Mouse (Mus musculus) spleen, adult 2 months (tissue): ENCODE results near the gene Zfp942. TPM values are rescaled to one million over a fixed set of nuclear protein-coding genes. Genes with fewer than 3 reads are reported as not detected.
"Not testable (repeated sequence)": the region's sequence is repeated elsewhere in the genome, so short reads cannot be mapped to it uniquely, and the experiment has no call there.

ENCODE experiments used
- DNase-seq, 2 experiments: peaks; one replicate each; pipeline versions ENCODE4 v3.0.0 to v3.0.0-alpha.2; 2012 to 2021; ENCODE audit warnings: low spot score in 2 of 2, low read depth in 1 of 2
- H3K27ac ChIP-seq: fragments of 200-500 bp; 2 replicates; pipeline ENCODE4 v1.5.1; 2012; ENCODE audit warnings: low read length, inconsistent platforms; ENCODE audit not compliant: insufficient read depth
- H3K27me3 ChIP-seq: fragments of 200-500 bp; 2 replicates; pipeline ENCODE4 v1.6.1; 2012; ENCODE audit warnings: mild to moderate bottlenecking, moderate library complexity, low read length, inconsistent platforms; ENCODE audit not compliant: control insufficient read depth, insufficient read depth
- H3K36me3 ChIP-seq: fragments of 200-500 bp; 2 replicates; pipeline ENCODE4 v1.6.1; 2012; ENCODE audit warnings: mild to moderate bottlenecking, low read length, inconsistent platforms; ENCODE audit not compliant: control insufficient read depth, insufficient read depth
- H3K4me1 ChIP-seq: fragments of 200-500 bp; 2 replicates; pipeline ENCODE4 v1.6.1; 2011; ENCODE audit warnings: inconsistent platforms; ENCODE audit not compliant: control insufficient read depth, insufficient read depth, insufficient read length
- H3K4me3 ChIP-seq: fragments of 200-500 bp; 2 replicates; pipeline ENCODE4 v1.5.1; 2011; ENCODE audit warnings: mild to moderate bottlenecking, inconsistent platforms; ENCODE audit not compliant: insufficient read depth, insufficient read length; ENCODE audit errors: extremely low read depth
- CTCF ChIP-seq: fragments of 200-500 bp; IDR thresholded peaks from 2 replicates; pipeline ENCODE4 v1.5.1; 2011; ENCODE audit warnings: mild to moderate bottlenecking, inconsistent platforms; ENCODE audit not compliant: insufficient read depth, insufficient read length, insufficient replicate concordance; ENCODE audit errors: extremely low read depth
- POLR2A ChIP-seq: fragments of 200-500 bp; IDR thresholded peaks from 2 replicates; pipeline ENCODE4 v1.6.1; 2011; ENCODE audit warnings: low read depth, low read length, inconsistent platforms
- WGBS: fragments of 180-500 bp; shearing (Covaris S2); methylation state at CpG from one replicate; pipeline ENCODE4 v1.1.7; 2018; 5-methylcytosine and 5-hydroxymethylcytosine counted together
- polyA plus RNA-seq: library from polyadenylated mRNA; depleted of rRNA; stranded (reverse); fragments of >200 nt; gene quantifications from 2 replicates; pipeline ENCODE4 v1.2.3, GENCODE M21; 2012; rRNA removed

Zfp942 gene
- 1.1 and 1.3 TPM in 2 replicates for polyA plus RNA-seq

DNA sequence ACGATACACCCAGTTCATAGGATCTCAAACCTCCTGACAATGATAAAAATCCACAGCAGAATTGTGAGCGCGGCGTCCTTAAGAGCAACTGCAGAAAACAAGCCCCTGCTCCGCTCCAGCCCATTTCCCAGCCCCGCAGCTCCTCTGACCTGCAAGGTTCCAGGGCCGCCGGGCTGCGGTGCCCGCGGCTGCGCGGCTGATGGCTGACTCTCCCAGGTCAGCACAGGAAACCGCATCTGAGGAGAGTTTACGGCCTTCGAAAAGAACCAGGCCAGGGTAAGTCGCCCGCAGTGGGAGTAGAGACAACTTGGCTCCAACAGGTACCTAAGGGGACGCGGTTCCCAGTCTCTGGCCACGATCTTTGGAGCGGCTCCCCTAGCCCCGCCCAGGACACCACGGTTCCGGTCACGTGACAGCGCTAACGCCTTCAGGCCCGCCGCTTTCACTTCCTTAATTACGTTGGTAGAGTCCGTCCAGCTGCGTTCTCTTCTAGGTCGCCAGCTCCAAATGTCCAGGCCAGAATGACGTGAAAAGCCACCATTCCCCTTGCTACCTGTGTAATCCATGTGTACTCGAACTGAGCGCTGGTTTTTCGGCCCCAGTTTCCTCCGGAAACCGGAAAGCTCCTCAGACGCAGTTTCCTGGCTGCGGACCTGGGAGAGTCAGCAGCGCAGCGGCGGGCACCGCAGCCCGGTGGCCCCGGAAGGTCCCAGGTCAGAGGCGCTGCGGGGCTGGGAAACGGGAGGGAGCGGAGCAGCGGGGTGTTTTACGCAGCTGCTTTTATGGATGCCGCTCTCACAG is at the start of gene Zfp942, which contains the start of gene Zfp943:
Zfp942 (minus strand) TSS at position 358 of the 801 bp plus-strand sequence.
Zfp943 (plus strand) TSS at position 446 of the 801 bp plus-strand sequence.
- Histone ChIP-seq H3K4me3 (peak within 1 kb of the TSS; percentile 87), H3K27ac (peak within 1 kb of the TSS; percentile 95)
- not testable (repeated sequence) for H3K36me3 ChIP-seq, H3K27me3 ChIP-seq, H3K4me1 ChIP-seq
- under 1% methylated on average over 45 of the region's 55 CpGs for WGBS
- DNase-seq: peak; percentile 52 to 63

GRCm38 (mm10) chr17:21963302-21963701 is 1.0 kb upstream of the Zfp942 start:
- TF ChIP-seq POLR2A: no peak
- no peak for TF ChIP-seq CTCF
- DNase-seq: no peak
- Histone ChIP-seq H3K4me3 (peak overlapping the region; percentile 27; the same call in 1 of the 2 replicates), H3K27ac (no peak overlapping the region), H3K27me3 (no peaks in the 10 kb centered on the region), H3K36me3 (no peaks in the 10 kb centered on the region), H3K4me1 (peaks cover 2% of the 10 kb centered on the region; the same call in 1 of the 2 replicates)
- WGBS: 21% methylated on average over 4 of the region's 4 CpGs

- not testable (repeated sequence) for H3K27ac ChIP-seq, H3K4me1 ChIP-seq, H3K27me3 ChIP-seq, H3K36me3 ChIP-seq
- DNase-seq: peak; percentile 14 to 46
- peak within 1 kb of the TSS; percentile 53 for H3K4me3 ChIP-seq
- WGBS: under 1% methylated on average over 24 of the region's 24 CpGs
Observed at GRCm38 (mm10) chr17:21909456-21910052, 52.7 kb downstream of the Zfp942 start, which contains the start of gene Zfp995. TSS of gene Zfp995 (minus strand) at chr17:21909926.

- Histone ChIP-seq H3K4me3 (peak overlapping the region; percentile 53), H3K36me3 (no peaks in the 10 kb centered on the region), H3K4me1 (no peaks in the 10 kb centered on the region), H3K27me3 (no peaks in the 10 kb centered on the region), H3K27ac (no peak overlapping the region)
- 23% methylated on average over 3 of the region's 3 CpGs for WGBS
- DNase-seq: no peak
- no peak for TF ChIP-seq POLR2A
- TF ChIP-seq CTCF: no peak
Observed at GRCm38 (mm10) chr17:21909039-21909438, 53.2 kb downstream of the Zfp942 start.

Other genes starting within 250 kb of the Zfp942 start
- 0.29 and 0.56 TPM in 2 replicates for gene Zfp229, start 231.7 kb downstream of the Zfp942 start, polyA plus RNA-seq
- 0.02 TPM in 1 of 2 replicates, not detected in the other for gene Zfp820, start 116.7 kb downstream of the Zfp942 start, polyA plus RNA-seq
- gene Zfp995, start 52.5 kb downstream of the Zfp942 start, polyA plus RNA-seq: 0.35 and 0.42 TPM in 2 replicates
- gene Zfp943, start 88 bp upstream of the Zfp942 start, polyA plus RNA-seq: 4.0 and 5.9 TPM in 2 replicates
- 0.04 TPM in 1 of 2 replicates, not detected in the other for gene Zfp947, start 203.7 kb upstream of the Zfp942 start, polyA plus RNA-seq